Mouse (Mus musculus) forebrain, postnatal 0 days (tissue): ENCODE results near the gene Wnt7b. TPM values are rescaled to one million over a fixed set of nuclear protein-coding genes. Genes with fewer than 3 reads are reported as not detected.

ENCODE experiments used
- ATAC-seq: fragments of 200-750 bp; cut with Nextera tagmentation; 2 replicates; pipeline ENCODE4 v1.8.0; 2017; ENCODE audit warnings: mild to moderate bottlenecking, moderate library complexity
- DNase-seq: peaks from one replicate; pipeline ENCODE4 v3.0.0-alpha.2; 2015
- H3K27ac ChIP-seq: fragments of 300-500 bp; sonication (generic); 2 replicates; pipeline ENCODE4 v1.5.1; 2014; ENCODE audit warnings: low read depth, mild to moderate bottlenecking, antibody characterized with exemption, low read length, moderate library complexity, mixed read lengths
- H3K27me3 ChIP-seq: fragments of 300-500 bp; sonication (generic); 2 replicates; pipeline ENCODE4 v1.6.1; 2014; ENCODE audit warnings: mild to moderate bottlenecking, low read length, mixed read lengths; ENCODE audit not compliant: insufficient read depth
- H3K36me3 ChIP-seq: fragments of 300-500 bp; sonication (generic); 2 replicates; pipeline ENCODE4 v1.6.1; 2014; ENCODE audit warnings: mild to moderate bottlenecking, moderate library complexity; ENCODE audit not compliant: insufficient read depth
- H3K4me1 ChIP-seq: fragments of 300-500 bp; sonication (generic); 2 replicates; pipeline ENCODE4 v1.6.1; 2014; ENCODE audit warnings: antibody characterized with exemption; ENCODE audit not compliant: insufficient read depth
- H3K4me2 ChIP-seq: fragments of 300-500 bp; sonication (generic); 2 replicates; pipeline ENCODE4 v1.6.1; 2014; ENCODE audit warnings: low read depth, mild to moderate bottlenecking, moderate library complexity
- H3K4me3 ChIP-seq: fragments of 300-500 bp; sonication (generic); 2 replicates; pipeline ENCODE4 v1.5.1; 2014; ENCODE audit warnings: low read depth, low read length, mixed read lengths
- H3K9ac ChIP-seq: fragments of 300-500 bp; sonication (generic); 2 replicates; pipeline ENCODE4 v1.6.1; 2014; ENCODE audit warnings: mild to moderate bottlenecking
- H3K9me3 ChIP-seq: fragments of 300-500 bp; sonication (generic); 2 replicates; pipeline ENCODE4 v1.6.1; 2016; ENCODE audit warnings: low read length
- CTCF ChIP-seq: sonication (generic); IDR thresholded peaks from 2 replicates; pipeline ENCODE4 v1.5.1; 2016; ENCODE audit warnings: antibody characterized with exemption, control low read depth, low read depth
- WGBS: fragments of 180-500 bp; shearing (Covaris S2); extraction: QIAGEN DNeasy Blood & Tissue Kit; methylation state at CpG from one replicate; pipeline ENCODE4 v1.1.7; 2014; 5-methylcytosine and 5-hydroxymethylcytosine counted together
- polyA plus RNA-seq: library from polyadenylated mRNA; unstranded; fragments of >200 nt; fragmentation: Nextera tagmentation; extraction: Ambion mirVana; gene quantifications from 2 replicates; pipeline ENCODE4 v1.2.1, GENCODE M21; 2015
- total RNA-seq: library from RNA; depleted of rRNA; stranded (reverse); fragments of >200 nt; gene quantifications from 2 replicates; pipeline ENCODE4 v1.2.3, GENCODE M21; 2014; rRNA removed

The Wnt7b gene
- total RNA-seq (59.3 and 67.3 TPM in 2 replicates), polyA plus RNA-seq (54.0 and 68.4 TPM in 2 replicates)

GRCm38 (mm10) chr15:85582356-85582910, at the start of gene Wnt7b:
Gene Wnt7b (minus strand): TSS chr15:85582473.
- no peaks in the 10 kb centered on the region for H3K4me1 ChIP-seq
- H3K36me3 ChIP-seq = no peaks in the 10 kb centered on the region
- peak within 1 kb of the TSS; percentile 69 for H3K4me3 ChIP-seq
- H3K4me2 ChIP-seq = peak within 1 kb of the TSS; percentile 98
- TF ChIP-seq CTCF = no peak
- DNase-seq (no peak), ATAC-seq (no peak)
- peaks cover 17% of the 10 kb centered on the region for H3K27me3 ChIP-seq
- 3% methylated on average over 19 of the region's 19 CpGs for WGBS
- peak within 1 kb of the TSS; percentile 62 for H3K9ac ChIP-seq
- no peaks in the 10 kb centered on the region for H3K9me3 ChIP-seq
- H3K27ac ChIP-seq = peak within 1 kb of the TSS; percentile 70

GRCm38 (mm10) chr15:85631591-85631990, 49.3 kb upstream of the Wnt7b start:
- no peak overlapping the region for H3K4me2 ChIP-seq
- H3K36me3 ChIP-seq = no peaks in the 10 kb centered on the region
- DNase-seq (no peak), ATAC-seq (no peak)
- WGBS = 53% methylated on average over 2 of the region's 2 CpGs
- H3K9ac ChIP-seq = no peak overlapping the region
- peaks cover 4% of the 10 kb centered on the region; the same call in 1 of the 2 replicates for H3K4me1 ChIP-seq
- no peaks in the 10 kb centered on the region for H3K27me3 ChIP-seq
- H3K4me3 ChIP-seq = no peak overlapping the region
- no peak overlapping the region for H3K27ac ChIP-seq
- no peak for TF ChIP-seq CTCF
- no peaks in the 10 kb centered on the region for H3K9me3 ChIP-seq

- DNase-seq = no peak
- Histone ChIP-seq H3K27me3 (no peaks in the 10 kb centered on the region), H3K4me3 (no peak overlapping the region), H3K4me2 (no peak overlapping the region), H3K4me1 (peaks cover 2% of the 10 kb centered on the region; the same call in 1 of the 2 replicates), H3K27ac (no peak overlapping the region), H3K36me3 (no peaks in the 10 kb centered on the region), H3K9ac (no peak overlapping the region), H3K9me3 (no peaks in the 10 kb centered on the region)
- TF ChIP-seq CTCF = no peak
- no peak for ATAC-seq
- 62% methylated on average over 7 of the region's 7 CpGs for WGBS
Measured at GRCm38 (mm10) chr15:85629924-85630545, 47.8 kb upstream of the Wnt7b start.

- Histone ChIP-seq H3K9me3 (no peaks in the 10 kb centered on the region), H3K27ac (peak overlapping the region; percentile 82), H3K4me1 (no peaks in the 10 kb centered on the region), H3K4me3 (peak overlapping the region; percentile 50), H3K36me3 (no peaks in the 10 kb centered on the region), H3K27me3 (no peaks in the 10 kb centered on the region), H3K4me2 (peak overlapping the region; percentile 84), H3K9ac (peak overlapping the region; percentile 83)
- TF ChIP-seq CTCF = peak; percentile 48
- WGBS = 2% methylated on average over 67 of the region's 68 CpGs
- peak; percentile 87 for DNase-seq
- peak; percentile 93 for ATAC-seq
Measured at GRCm38 (mm10) chr15:85625666-85626279, 43.5 kb upstream of the Wnt7b start.

- H3K4me3 ChIP-seq = no peak overlapping the region
- ATAC-seq = no peak
- TF ChIP-seq CTCF = no peak
- no peak overlapping the region for H3K4me2 ChIP-seq
- WGBS = 82% methylated on average over 13 of the region's 13 CpGs
- no peak for DNase-seq
- H3K27ac ChIP-seq = no peak overlapping the region
- no peaks in the 10 kb centered on the region for H3K4me1 ChIP-seq
- H3K36me3 ChIP-seq = no peaks in the 10 kb centered on the region
- no peak overlapping the region for H3K9ac ChIP-seq
- no peaks in the 10 kb centered on the region for H3K9me3 ChIP-seq
- no peaks in the 10 kb centered on the region for H3K27me3 ChIP-seq
Measured at GRCm38 (mm10) chr15:85622213-85622612, 39.9 kb upstream of the Wnt7b start.

GRCm38 (mm10) chr15:85615537-85616100, 33.3 kb upstream of the Wnt7b start:
- DNase-seq (no peak), ATAC-seq (no peak)

DNA sequence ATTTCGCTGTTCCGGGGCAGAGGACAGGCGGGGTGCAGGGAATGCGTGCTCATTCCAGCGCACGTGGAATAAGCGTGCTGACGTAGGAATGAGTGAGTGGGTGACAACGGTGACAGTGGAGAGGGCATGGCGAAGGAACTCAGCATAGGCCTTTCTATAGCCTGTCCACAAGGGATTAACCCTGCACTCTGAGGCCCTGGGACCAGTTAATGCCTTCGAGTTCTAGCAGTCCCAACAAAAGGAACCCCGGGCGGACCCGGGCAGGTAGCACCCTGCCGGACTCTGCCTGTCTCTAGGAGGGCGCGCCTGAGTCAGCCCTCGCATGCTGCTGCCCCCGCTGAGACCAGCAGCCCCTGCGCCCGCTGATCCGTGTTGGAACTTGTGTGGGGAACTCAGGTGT, 32.8 kb upstream of the Wnt7b start:
- Histone ChIP-seq H3K4me3 (no peak overlapping the region), H3K9me3 (no peaks in the 10 kb centered on the region), H3K27ac (no peak overlapping the region), H3K36me3 (no peaks in the 10 kb centered on the region), H3K9ac (no peak overlapping the region), H3K27me3 (no peaks in the 10 kb centered on the region), H3K4me1 (no peaks in the 10 kb centered on the region), H3K4me2 (no peak overlapping the region)
- WGBS = 52% methylated on average over 22 of the region's 22 CpGs
- no peak for ATAC-seq
- no peak for DNase-seq
- no peak for TF ChIP-seq CTCF

More at GRCm38 (mm10) chr15:85615537-85616100, 33.3 kb upstream of the Wnt7b start:
- Histone ChIP-seq H3K9me3 (no peaks in the 10 kb centered on the region), H3K27me3 (no peaks in the 10 kb centered on the region), H3K4me2 (no peak overlapping the region), H3K36me3 (no peaks in the 10 kb centered on the region), H3K4me3 (no peak overlapping the region), H3K4me1 (no peaks in the 10 kb centered on the region), H3K9ac (no peak overlapping the region), H3K27ac (no peak overlapping the region)
- TF ChIP-seq CTCF = no peak
- WGBS = 46% methylated on average over 21 of the region's 21 CpGs
